Mouse (Mus musculus) intestine, embryonic 16.5 days (tissue): ENCODE results near the gene Neurl4. TPM values are rescaled to one million over a fixed set of nuclear protein-coding genes. Genes with fewer than 3 reads are reported as not detected.
"Not testable (repeated sequence)": the region's sequence is repeated elsewhere in the genome, so short reads cannot be mapped to it uniquely, and the experiment has no call there.

Source experiments
- ATAC-seq: fragments of 200-750 bp; cut with Nextera tagmentation; 2 replicates; pipeline ENCODE4 v1.8.0; 2017; ENCODE audit warnings: moderate TSS enrichment, moderate library complexity
- H3K27ac ChIP-seq: fragments of 300-500 bp; sonication (generic); 2 replicates; pipeline ENCODE4 v1.5.1; 2014; ENCODE audit warnings: mild to moderate bottlenecking, low read length
- H3K27me3 ChIP-seq: fragments of 300-500 bp; sonication (generic); replicated peaks from 2 replicates; pipeline ENCODE4 v1.6.1; 2014; ENCODE audit warnings: low read length, control low read depth, mixed read lengths; ENCODE audit not compliant: control insufficient read depth, insufficient read depth
- H3K36me3 ChIP-seq: fragments of 300-500 bp; sonication (generic); 2 replicates; pipeline ENCODE4 v1.6.1; 2014; ENCODE audit warnings: low read length, control low read depth; ENCODE audit not compliant: control insufficient read depth, insufficient read depth
- H3K4me1 ChIP-seq: fragments of 300-500 bp; sonication (generic); 2 replicates; pipeline ENCODE4 v1.6.1; 2014; ENCODE audit warnings: low read length, control low read depth, mixed read lengths; ENCODE audit not compliant: control insufficient read depth, insufficient read depth
- H3K4me2 ChIP-seq: fragments of 300-500 bp; sonication (generic); 2 replicates; pipeline ENCODE4 v1.6.1; 2014; ENCODE audit warnings: low read depth, low read length, control low read depth
- H3K4me3 ChIP-seq: fragments of 300-500 bp; sonication (generic); 2 replicates; pipeline ENCODE4 v1.5.1; 2014; ENCODE audit warnings: mild to moderate bottlenecking, low read length
- H3K9ac ChIP-seq: fragments of 300-500 bp; sonication (generic); 2 replicates; pipeline ENCODE4 v1.6.1; 2014; ENCODE audit warnings: low read depth, low read length
- H3K9me3 ChIP-seq: fragments of 300-500 bp; sonication (generic); 2 replicates; pipeline ENCODE4 v1.6.1; 2016; ENCODE audit warnings: low read length, control low read depth; ENCODE audit not compliant: control insufficient read depth
- WGBS: fragments of 180-500 bp; shearing (Covaris S2); extraction: QIAGEN DNeasy Blood & Tissue Kit; methylation state at CpG from one replicate; pipeline ENCODE4 v1.1.7; 2014; 5-methylcytosine and 5-hydroxymethylcytosine counted together
- polyA plus RNA-seq: library from polyadenylated mRNA; unstranded; fragments of >200 nt; fragmentation: Nextera tagmentation; extraction: Ambion mirVana; gene quantifications from 2 replicates; pipeline ENCODE4 v1.2.1, GENCODE M21; 2015

The Neurl4 gene
- polyA plus RNA-seq, 1 experiment from 2014 or later, result 7.1 TPM

- Histone ChIP-seq H3K36me3 (peaks cover 34% of the 10 kb centered on the region), H3K9ac (no peak overlapping the region), H3K27me3 (no peaks in the 10 kb centered on the region), H3K27ac (no peak overlapping the region; the same call in 1 of the 2 replicates), H3K9me3 (no peaks in the 10 kb centered on the region), H3K4me3 (peak overlapping the region; percentile 79), H3K4me1 (peaks cover 34% of the 10 kb centered on the region), H3K4me2 (peak overlapping the region; percentile 94)
- ATAC-seq, result no peak
- WGBS, result 39% methylated on average over 9 of the region's 9 CpGs
These were observed 14.1 kb downstream of the Neurl4 start for GRCm38 (mm10) chr11:69914917-69915430.

- H3K9ac ChIP-seq, result peak overlapping the region; percentile 33
These were observed 15.1 kb downstream of the Neurl4 start for GRCm38 (mm10) chr11:69915667-69916627.

GRCm38 (mm10) chr11:69916652-69917378 lies 15.9 kb downstream of the Neurl4 start:
- peaks cover 34% of the 10 kb centered on the region for H3K4me1 ChIP-seq
- H3K36me3 ChIP-seq, result peaks cover 18% of the 10 kb centered on the region
- not testable (repeated sequence) for H3K9ac ChIP-seq, ATAC-seq, H3K9me3 ChIP-seq, H3K4me3 ChIP-seq, H3K4me2 ChIP-seq, H3K27ac ChIP-seq, H3K27me3 ChIP-seq
- WGBS, result 64% methylated on average over 7 of the region's 7 CpGs

More at GRCm38 (mm10) chr11:69915667-69916627, 15.1 kb downstream of the Neurl4 start:
- H3K27me3 ChIP-seq, result no peaks in the 10 kb centered on the region
- H3K4me3 ChIP-seq, result no peak overlapping the region
- no peaks in the 10 kb centered on the region for H3K9me3 ChIP-seq
- H3K36me3 ChIP-seq, result peaks cover 27% of the 10 kb centered on the region
- no peak overlapping the region for H3K27ac ChIP-seq
- H3K4me1 ChIP-seq, result peaks cover 34% of the 10 kb centered on the region
- ATAC-seq, result no peak
- H3K4me2 ChIP-seq, result 0 out of 2 replicates have a peak overlapping the region, but pooled peaks have one; percentile 3
- 66% methylated on average over 5 of the region's 5 CpGs for WGBS

- H3K27me3 ChIP-seq, result no peaks in the 10 kb centered on the region
- WGBS, result 85% methylated on average over 8 of the region's 8 CpGs
- H3K4me1 ChIP-seq, result peaks cover 34% of the 10 kb centered on the region
- no peak overlapping the region for H3K4me3 ChIP-seq
- no peak for ATAC-seq
- no peak overlapping the region for H3K9ac ChIP-seq
- H3K9me3 ChIP-seq, result no peaks in the 10 kb centered on the region
- peaks cover 15% of the 10 kb centered on the region for H3K36me3 ChIP-seq
- no peak overlapping the region for H3K27ac ChIP-seq
- H3K4me2 ChIP-seq, result no peak overlapping the region
These were observed 16.6 kb downstream of the Neurl4 start for GRCm38 (mm10) chr11:69917379-69917948.

- 82% methylated on average over 5 of the region's 5 CpGs for WGBS
- Histone ChIP-seq H3K4me1 (peaks cover 35% of the 10 kb centered on the region), H3K9ac (no peak overlapping the region), H3K27me3 (no peaks in the 10 kb centered on the region), H3K4me2 (no peak overlapping the region), H3K27ac (no peak overlapping the region), H3K4me3 (no peak overlapping the region), H3K36me3 (peaks cover 14% of the 10 kb centered on the region), H3K9me3 (no peaks in the 10 kb centered on the region)
- no peak for ATAC-seq
These were observed 17.2 kb downstream of the Neurl4 start for GRCm38 (mm10) chr11:69918118-69918517.

GRCm38 (mm10) chr11:69919053-69919452 lies 18.2 kb downstream of the Neurl4 start:
- Histone ChIP-seq H3K27me3 (no peaks in the 10 kb centered on the region), H3K4me2 (peak overlapping the region; percentile 81), H3K4me3 (peak overlapping the region; percentile 95), H3K4me1 (peaks cover 31% of the 10 kb centered on the region), H3K9ac (peak overlapping the region; percentile 98; the same call in 1 of the 2 replicates), H3K9me3 (no peaks in the 10 kb centered on the region), H3K27ac (peak overlapping the region; percentile 95), H3K36me3 (peaks cover 12% of the 10 kb centered on the region)
- no peak for ATAC-seq
- 68% methylated on average over 9 of the region's 9 CpGs for WGBS

- peak overlapping the region; percentile 81 for H3K4me2 ChIP-seq
- peak overlapping the region; percentile 95 for H3K4me3 ChIP-seq
- peaks cover 28% of the 10 kb centered on the region for H3K4me1 ChIP-seq
- H3K9ac ChIP-seq, result peak overlapping the region; percentile 98
- peak; percentile 34; the same call in 1 of the 2 replicates for ATAC-seq
- peak overlapping the region; percentile 95 for H3K27ac ChIP-seq
- under 1% methylated on average over 17 of the region's 17 CpGs for WGBS
- no peaks in the 10 kb centered on the region for H3K27me3 ChIP-seq
- peaks cover 12% of the 10 kb centered on the region for H3K36me3 ChIP-seq
- H3K9me3 ChIP-seq, result no peaks in the 10 kb centered on the region
These were observed 18.9 kb downstream of the Neurl4 start for GRCm38 (mm10) chr11:69919661-69920265.

- WGBS, result under 1% methylated on average over 65 of the region's 65 CpGs
- H3K27me3 ChIP-seq, result no peaks in the 10 kb centered on the region
- peaks cover 12% of the 10 kb centered on the region for H3K36me3 ChIP-seq
- ATAC-seq, result peak; percentile 18
- H3K4me3 ChIP-seq, result peak overlapping the region; percentile 95
- H3K9me3 ChIP-seq, result no peaks in the 10 kb centered on the region
- peak overlapping the region; percentile 95 for H3K27ac ChIP-seq
- H3K9ac ChIP-seq, result peak overlapping the region; percentile 98
- peaks cover 23% of the 10 kb centered on the region for H3K4me1 ChIP-seq
- peak overlapping the region; percentile 81 for H3K4me2 ChIP-seq
These were observed 19.6 kb downstream of the Neurl4 start for GRCm38 (mm10) chr11:69920266-69921031.
